Mouse (Mus musculus) kidney, embryonic 16.5 days (tissue): ENCODE data around the gene Sec14l5. TPM values are rescaled to one million over a fixed set of nuclear protein-coding genes. Genes with fewer than 3 reads are reported as not detected.

Experiments
- ATAC-seq: fragments of 200-750 bp; cut with Nextera tagmentation; 2 replicates; pipeline ENCODE4 v1.8.0; 2017; ENCODE audit warnings: moderate TSS enrichment; ENCODE audit not compliant: low FRiP score, low TSS enrichment
- H3K27ac ChIP-seq: fragments of 300-500 bp; sonication (generic); 2 replicates; pipeline ENCODE4 v1.5.1; 2014; ENCODE audit warnings: low read length
- H3K27me3 ChIP-seq: fragments of 300-500 bp; sonication (generic); 2 replicates; pipeline ENCODE4 v1.6.1; 2014; ENCODE audit warnings: low read length, control low read depth, mixed read lengths; ENCODE audit not compliant: insufficient read depth
- H3K36me3 ChIP-seq: fragments of 300-500 bp; sonication (generic); 2 replicates; pipeline ENCODE4 v1.6.1; 2014; ENCODE audit warnings: low read length, control low read depth, mixed read lengths; ENCODE audit not compliant: insufficient read depth
- H3K4me1 ChIP-seq: fragments of 300-500 bp; sonication (generic); 2 replicates; pipeline ENCODE4 v1.6.1; 2014; ENCODE audit warnings: low read length, control low read depth, mixed read lengths; ENCODE audit not compliant: insufficient read depth
- H3K4me2 ChIP-seq: fragments of 300-500 bp; sonication (generic); replicated peaks from 2 replicates; pipeline ENCODE4 v1.6.1; 2014; ENCODE audit warnings: low read depth, low read length
- H3K4me3 ChIP-seq: fragments of 300-500 bp; sonication (generic); 2 replicates; pipeline ENCODE4 v1.5.1; 2014; ENCODE audit warnings: mild to moderate bottlenecking, low read length
- H3K9ac ChIP-seq: fragments of 300-500 bp; sonication (generic); replicated peaks from 2 replicates; pipeline ENCODE4 v1.6.1; 2014; ENCODE audit warnings: low read length
- H3K9me3 ChIP-seq: fragments of 300-500 bp; sonication (generic); 2 replicates; pipeline ENCODE4 v1.6.1; 2016; ENCODE audit warnings: low read length, control low read depth
- WGBS: fragments of 180-500 bp; shearing (Covaris S2); extraction: QIAGEN DNeasy Blood & Tissue Kit; methylation state at CpG from one replicate; pipeline ENCODE4 v1.1.7; 2014; 5-methylcytosine and 5-hydroxymethylcytosine counted together
- polyA plus RNA-seq: library from polyadenylated mRNA; unstranded; fragments of >200 nt; fragmentation: Nextera tagmentation; extraction: Ambion mirVana; gene quantifications from 2 replicates; pipeline ENCODE4 v1.2.1, GENCODE M21; 2015

Sec14l5 gene
- polyA plus RNA-seq, 1 experiment from 2014 or later, result 0.06 TPM

DNA sequence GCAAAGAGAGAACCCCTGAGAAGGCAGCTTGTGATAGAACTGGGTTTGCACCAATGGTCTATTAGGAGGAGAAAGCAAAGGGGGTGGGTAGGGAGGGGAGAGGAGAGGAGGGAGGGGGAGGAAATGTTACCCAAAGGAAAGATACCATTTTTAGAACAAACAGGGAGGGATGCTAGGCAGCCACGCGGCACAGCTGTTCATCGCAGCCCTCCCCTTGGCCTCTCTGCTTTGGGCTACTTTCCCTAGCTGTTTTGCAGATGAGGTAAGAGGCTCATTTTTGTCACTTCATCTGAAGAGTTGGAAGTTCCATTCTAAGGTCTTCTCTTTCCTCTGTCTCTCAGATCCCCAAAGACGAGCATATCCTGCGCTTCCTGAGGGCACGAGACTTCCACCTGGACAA lies 25.7 kb downstream of the Sec14l5 start:
- H3K27me3 ChIP-seq, result no peaks in the 10 kb centered on the region
- 92% methylated on average over 6 of the region's 6 CpGs for WGBS
- H3K4me1 ChIP-seq, result no peaks in the 10 kb centered on the region
- no peak for ATAC-seq
- H3K4me3 ChIP-seq, result no peak overlapping the region
- H3K27ac ChIP-seq, result no peak overlapping the region
- H3K9ac ChIP-seq, result no peak overlapping the region
- no peaks in the 10 kb centered on the region for H3K9me3 ChIP-seq
- no peak overlapping the region for H3K4me2 ChIP-seq
- no peaks in the 10 kb centered on the region for H3K36me3 ChIP-seq

DNA sequence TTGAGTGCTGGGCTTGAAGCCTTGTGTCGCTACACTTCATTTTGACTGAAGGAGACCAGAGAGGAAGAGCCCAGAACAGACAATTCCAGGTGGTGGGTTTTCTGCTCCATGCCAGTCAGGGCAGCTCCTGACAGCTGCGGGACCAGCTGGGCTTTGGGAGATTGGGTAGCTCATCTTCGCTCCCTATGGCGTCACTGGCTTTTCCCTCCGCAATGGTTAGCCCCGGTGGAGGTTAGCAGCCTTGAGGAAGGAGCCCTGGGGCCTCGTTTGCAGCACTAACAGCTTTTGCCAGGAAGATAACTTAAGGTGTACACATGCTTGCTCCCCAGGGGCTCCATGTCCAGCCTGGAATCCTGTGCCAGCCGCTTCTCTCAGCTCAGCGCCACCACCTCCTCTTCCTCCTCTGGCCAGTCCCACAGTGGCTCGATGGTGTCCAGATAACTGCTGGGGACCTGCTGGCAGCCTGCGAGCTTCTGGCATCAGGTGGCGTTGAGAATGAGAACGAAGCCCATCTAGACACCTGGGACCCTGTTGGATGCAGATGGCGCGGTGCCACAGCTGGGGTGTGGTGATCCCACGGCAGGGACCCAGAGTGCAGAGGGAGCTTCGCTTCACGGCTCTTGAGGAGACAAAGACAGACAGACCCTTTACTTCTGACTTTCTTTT lies 36.5 kb downstream of the Sec14l5 start:
- Histone ChIP-seq H3K9ac (no peak overlapping the region), H3K9me3 (no peaks in the 10 kb centered on the region), H3K36me3 (no peaks in the 10 kb centered on the region), H3K27ac (no peak overlapping the region), H3K27me3 (no peaks in the 10 kb centered on the region), H3K4me3 (no peak overlapping the region), H3K4me2 (no peak overlapping the region), H3K4me1 (peaks cover 4% of the 10 kb centered on the region; the same call in 1 of the 2 replicates)
- no peak for ATAC-seq
- 89% methylated on average over 18 of the region's 18 CpGs for WGBS

DNA sequence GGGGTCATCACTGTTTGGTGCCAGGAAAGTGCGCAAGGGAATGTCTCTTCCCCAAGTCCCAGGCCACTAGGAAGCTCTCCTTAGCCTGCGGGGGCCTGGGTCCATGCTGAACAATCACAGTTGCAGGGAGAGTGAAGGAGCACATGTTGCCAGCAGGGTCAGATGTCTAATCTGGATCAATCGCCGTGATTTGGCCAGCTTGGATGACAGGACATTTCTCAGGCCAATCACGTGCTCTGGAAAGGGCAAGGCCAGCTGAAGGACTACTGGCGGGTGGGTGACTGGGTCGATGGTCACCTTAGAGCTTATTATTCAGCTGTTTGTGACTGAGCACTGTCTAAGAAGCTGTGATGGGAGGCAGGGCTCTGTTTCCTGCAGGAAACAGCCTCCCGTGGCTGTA lies 37.2 kb downstream of the Sec14l5 start:
- Histone ChIP-seq H3K9me3 (no peaks in the 10 kb centered on the region), H3K4me1 (peaks cover 4% of the 10 kb centered on the region; the same call in 1 of the 2 replicates), H3K9ac (no peak overlapping the region), H3K27me3 (no peaks in the 10 kb centered on the region), H3K4me2 (no peak overlapping the region), H3K27ac (no peak overlapping the region), H3K4me3 (no peak overlapping the region), H3K36me3 (no peaks in the 10 kb centered on the region)
- ATAC-seq, result no peak
- 59% methylated on average over 8 of the region's 8 CpGs for WGBS

DNA sequence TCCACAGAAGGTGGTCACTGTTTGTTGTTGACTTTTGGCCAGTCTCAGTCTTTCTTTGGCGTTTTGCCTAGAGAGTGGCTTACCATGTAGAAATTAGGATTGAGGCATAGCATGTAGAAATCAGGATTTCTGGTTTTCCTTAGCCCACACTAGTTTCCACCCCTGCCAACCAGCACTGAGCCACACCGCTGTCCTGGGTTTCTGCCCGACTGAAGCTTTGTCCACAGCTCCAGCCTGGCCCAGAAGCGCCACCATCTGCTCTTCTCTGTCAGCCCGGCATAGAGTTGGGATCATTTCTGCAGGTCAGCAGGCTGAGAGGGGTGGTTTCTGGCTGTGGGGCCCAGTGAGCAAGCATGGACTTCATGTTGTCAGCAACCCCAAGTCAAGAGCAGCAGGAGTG lies 38.0 kb downstream of the Sec14l5 start:
- no peak for ATAC-seq

GRCm38 (mm10) chr16:5185691-5186090 lies 38.8 kb downstream of the Sec14l5 start:
- Histone ChIP-seq H3K4me2 (no peak overlapping the region), H3K9me3 (no peaks in the 10 kb centered on the region), H3K36me3 (no peaks in the 10 kb centered on the region), H3K4me3 (no peak overlapping the region), H3K9ac (no peak overlapping the region), H3K27ac (no peak overlapping the region), H3K27me3 (no peaks in the 10 kb centered on the region), H3K4me1 (peaks cover 4% of the 10 kb centered on the region; the same call in 1 of the 2 replicates)
- WGBS, result 27% methylated on average over 7 of the region's 7 CpGs
- ATAC-seq, result no peak

More for the DNA sequence above, 38.0 kb downstream of the Sec14l5 start:
- no peak overlapping the region for H3K9ac ChIP-seq
- peaks cover 4% of the 10 kb centered on the region; the same call in 1 of the 2 replicates for H3K4me1 ChIP-seq
- H3K27ac ChIP-seq, result no peak overlapping the region
- no peaks in the 10 kb centered on the region for H3K9me3 ChIP-seq
- H3K4me2 ChIP-seq, result no peak overlapping the region
- WGBS, result 79% methylated on average over 5 of the region's 5 CpGs
- no peak overlapping the region for H3K4me3 ChIP-seq
- no peaks in the 10 kb centered on the region for H3K27me3 ChIP-seq
- no peaks in the 10 kb centered on the region for H3K36me3 ChIP-seq

DNA sequence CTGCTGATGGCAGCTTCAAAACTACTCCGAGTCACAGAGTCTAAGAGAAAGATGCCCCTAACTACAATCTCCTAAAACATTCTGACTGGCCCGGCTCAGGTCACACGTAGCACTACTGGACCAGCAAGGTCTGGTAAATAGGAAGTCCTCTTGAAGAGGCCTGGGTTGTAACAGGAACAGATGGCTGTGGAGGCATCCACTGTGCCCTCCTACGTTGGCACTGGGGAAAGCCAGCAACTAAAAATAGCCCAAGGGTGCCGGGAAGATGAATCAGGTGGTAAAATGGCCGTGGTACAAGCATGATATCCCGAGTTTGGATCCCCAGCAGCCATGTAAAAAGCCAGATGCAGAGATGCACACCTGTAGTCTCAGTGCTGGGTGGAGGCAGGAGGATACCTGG lies 39.3 kb downstream of the Sec14l5 start:
- no peak overlapping the region for H3K9ac ChIP-seq
- no peaks in the 10 kb centered on the region for H3K9me3 ChIP-seq
- WGBS, result 81% methylated on average over 7 of the region's 7 CpGs
- H3K4me1 ChIP-seq, result peaks cover 4% of the 10 kb centered on the region; the same call in 1 of the 2 replicates
- H3K27ac ChIP-seq, result no peak overlapping the region
- ATAC-seq, result no peak
- H3K4me2 ChIP-seq, result no peak overlapping the region
- no peaks in the 10 kb centered on the region for H3K36me3 ChIP-seq
- H3K27me3 ChIP-seq, result no peaks in the 10 kb centered on the region
- no peak overlapping the region for H3K4me3 ChIP-seq

GRCm38 (mm10) chr16:5195080-5195479 lies 48.2 kb downstream of the Sec14l5 start:
- Histone ChIP-seq H3K4me3 (no peak overlapping the region), H3K9ac (no peak overlapping the region), H3K9me3 (no peaks in the 10 kb centered on the region), H3K27ac (no peak overlapping the region), H3K27me3 (no peaks in the 10 kb centered on the region), H3K4me2 (no peak overlapping the region), H3K4me1 (no peaks in the 10 kb centered on the region), H3K36me3 (peaks cover 10% of the 10 kb centered on the region; the same call in 1 of the 2 replicates)
- ATAC-seq, result peak; percentile 19; the same call in 1 of the 2 replicates
- WGBS, result 20% methylated on average over 6 of the region's 6 CpGs

- Histone ChIP-seq H3K9ac (0 out of 2 replicates have a peak overlapping the region, but pooled peaks have one; percentile 16), H3K4me3 (peak overlapping the region; percentile 90)
- WGBS, result 12% methylated on average over 4 of the region's 4 CpGs
These were observed 55.8 kb downstream of the Sec14l5 start for GRCm38 (mm10) chr16:5202681-5203080.

GRCm38 (mm10) chr16:5203200-5203599 lies 56.3 kb downstream of the Sec14l5 start:
- WGBS, result under 1% methylated on average over 36 of the region's 36 CpGs
- Histone ChIP-seq H3K9ac (peak overlapping the region; percentile 81), H3K9me3 (no peaks in the 10 kb centered on the region), H3K27me3 (no peaks in the 10 kb centered on the region), H3K36me3 (peaks cover 4% of the 10 kb centered on the region; the same call in 1 of the 2 replicates), H3K4me3 (peak overlapping the region; percentile 90), H3K4me1 (peaks cover 9% of the 10 kb centered on the region; the same call in 1 of the 2 replicates), H3K27ac (no peak overlapping the region), H3K4me2 (peak overlapping the region; percentile 98)
- no peak for ATAC-seq

More at GRCm38 (mm10) chr16:5202681-5203080, 55.8 kb downstream of the Sec14l5 start:
- H3K27me3 ChIP-seq, result no peaks in the 10 kb centered on the region
- no peaks in the 10 kb centered on the region for H3K9me3 ChIP-seq
- peak overlapping the region; percentile 98 for H3K4me2 ChIP-seq
- H3K36me3 ChIP-seq, result peaks cover 5% of the 10 kb centered on the region; the same call in 1 of the 2 replicates
- no peak for ATAC-seq
- H3K27ac ChIP-seq, result no peak overlapping the region
- H3K4me1 ChIP-seq, result peaks cover 9% of the 10 kb centered on the region; the same call in 1 of the 2 replicates
